Mouse (Mus musculus): Measurements from ENCODE around the gene BC005537.
"Not testable (repeated sequence)": the region's sequence is repeated elsewhere in the genome, so short reads cannot be mapped to it uniquely, and the experiment has no call there.

BC005537 gene

DNA sequence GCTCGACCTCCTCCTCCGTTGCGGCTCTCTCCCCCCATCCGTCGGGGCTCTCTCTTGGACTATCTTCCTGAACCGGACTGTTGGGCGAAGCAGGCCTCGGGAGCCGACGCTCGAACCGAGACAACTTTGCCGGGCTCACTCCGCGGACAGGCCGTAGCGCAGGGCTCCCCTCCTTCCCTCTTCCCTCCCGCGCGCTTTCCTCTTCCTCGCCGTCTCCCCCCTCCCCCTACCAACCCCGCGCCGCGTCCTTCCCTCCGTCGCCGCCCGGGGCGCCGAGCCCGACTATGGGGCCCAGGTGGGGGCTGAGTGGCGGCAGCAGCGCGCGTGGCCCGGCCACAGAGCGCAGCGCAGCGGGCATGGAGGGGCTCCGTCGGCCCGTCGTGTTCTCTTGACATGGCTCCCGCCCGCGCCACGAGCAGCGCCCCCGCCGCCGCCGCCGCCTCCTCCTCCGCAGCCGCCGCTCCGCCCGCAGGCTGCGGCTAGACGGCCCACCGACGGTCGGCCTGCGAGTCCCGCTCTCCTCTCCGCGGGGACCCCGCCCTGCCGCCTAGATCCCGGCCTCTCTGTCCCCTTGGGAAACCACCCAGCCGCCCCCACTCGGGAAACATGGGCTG is at the start of gene BC005537:
BC005537 (plus strand) TSS at position 350 of the 614 bp plus-strand sequence.
- in situ Hi-C loops (cut with MboI) = no loop called here

DNA sequence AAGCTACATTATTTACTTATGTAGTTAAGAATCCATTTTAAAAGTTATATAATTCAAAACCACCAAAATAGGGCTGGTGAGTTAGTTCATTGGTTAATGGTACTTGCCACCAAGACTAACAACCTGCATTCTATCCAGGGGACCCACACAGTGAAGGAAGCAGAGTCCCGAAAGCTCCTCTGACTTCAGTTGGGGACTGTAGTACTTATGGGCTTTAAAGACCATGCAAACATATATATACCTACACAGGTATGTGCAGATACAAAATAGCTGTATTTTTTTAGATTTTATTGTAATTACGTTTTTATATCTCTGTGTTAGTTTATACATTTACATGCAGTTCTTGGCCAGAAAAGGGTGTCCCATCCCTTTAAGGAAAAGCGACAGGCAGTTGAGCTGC is 44.7 kb upstream of the BC005537 start:
- in situ Hi-C loops (cut with MboI) = no loop called here

DNA sequence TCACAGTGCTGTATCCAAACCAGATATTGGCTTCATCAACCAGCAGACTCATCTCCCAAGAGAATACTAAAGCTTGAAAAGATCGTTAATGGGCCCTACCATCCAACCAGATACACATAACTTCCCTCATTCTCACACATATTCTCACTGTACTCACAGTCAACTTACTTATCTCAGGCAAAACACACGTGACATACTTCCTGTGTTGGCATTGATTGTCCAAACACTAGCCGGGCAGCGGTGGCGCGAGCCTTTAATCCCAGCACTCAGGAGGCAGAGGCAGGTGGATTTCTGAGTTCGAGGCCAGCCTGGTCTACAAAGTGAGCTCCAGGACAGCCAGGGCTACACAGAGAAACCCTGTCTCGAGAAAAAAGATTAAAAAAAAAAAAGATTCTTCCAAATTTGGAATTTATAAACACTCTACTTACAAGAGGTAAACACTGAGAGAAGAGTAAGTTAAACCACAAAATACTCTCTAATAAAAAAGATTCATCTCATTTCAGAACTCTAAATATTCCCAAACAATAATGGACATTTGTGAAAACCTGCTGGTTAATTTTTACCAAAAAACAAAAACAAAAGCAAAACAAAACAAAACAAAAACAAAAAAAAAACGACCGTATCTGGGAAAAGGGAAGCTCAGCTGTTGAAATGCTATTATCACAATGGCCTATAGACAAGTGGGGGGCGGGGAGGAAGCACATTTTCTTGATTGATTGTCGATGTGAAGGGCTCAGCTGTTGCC is 43.5 kb upstream of the BC005537 start:
- in situ Hi-C loops (cut with MboI) = no loop called here

DNA sequence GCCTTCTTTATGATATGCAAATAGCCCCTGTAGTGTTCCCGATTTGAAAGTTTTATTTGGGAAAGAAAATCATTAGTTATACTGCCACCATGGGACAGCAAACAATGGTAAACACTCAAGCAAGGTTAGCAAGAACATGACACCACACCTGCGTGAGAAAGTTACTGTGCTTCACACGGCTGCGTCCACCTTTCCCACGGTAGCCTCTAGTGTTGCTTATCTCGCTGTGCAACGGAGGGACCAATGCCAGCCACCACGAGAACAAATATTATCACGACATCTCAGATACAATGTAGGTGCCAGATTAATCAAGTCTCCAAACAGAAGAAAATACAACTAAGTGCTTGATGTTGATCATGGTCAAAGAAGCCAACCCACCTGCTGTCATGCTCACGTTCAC is 42.0 kb upstream of the BC005537 start:
- in situ Hi-C loops (cut with MboI) = no loop called here

DNA sequence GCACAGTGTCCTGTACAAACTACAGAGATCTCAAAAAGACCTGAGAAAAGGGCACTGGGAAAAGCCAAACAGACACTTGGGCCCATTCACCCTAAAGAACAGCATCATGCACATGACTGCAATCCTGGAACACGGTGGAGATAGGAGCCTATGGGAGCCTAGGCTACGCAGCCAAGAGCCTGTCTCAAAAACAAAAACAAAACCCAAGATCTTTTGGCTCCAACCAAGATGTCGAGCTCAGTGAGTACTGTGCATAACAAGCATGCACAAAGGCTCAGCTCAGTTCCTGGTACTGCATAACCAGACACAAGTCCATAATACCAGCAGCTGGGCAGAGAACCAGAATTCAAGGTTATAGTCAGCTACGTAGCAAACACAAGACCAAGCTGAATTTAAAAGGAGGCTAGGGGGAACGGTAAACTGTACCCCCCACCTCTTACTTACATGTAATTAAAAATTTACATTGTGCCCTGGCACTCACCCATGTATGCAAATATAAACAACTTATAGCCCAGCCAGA is 41.0 kb upstream of the BC005537 start:
- in situ Hi-C loops (cut with MboI) = no loop called here

DNA sequence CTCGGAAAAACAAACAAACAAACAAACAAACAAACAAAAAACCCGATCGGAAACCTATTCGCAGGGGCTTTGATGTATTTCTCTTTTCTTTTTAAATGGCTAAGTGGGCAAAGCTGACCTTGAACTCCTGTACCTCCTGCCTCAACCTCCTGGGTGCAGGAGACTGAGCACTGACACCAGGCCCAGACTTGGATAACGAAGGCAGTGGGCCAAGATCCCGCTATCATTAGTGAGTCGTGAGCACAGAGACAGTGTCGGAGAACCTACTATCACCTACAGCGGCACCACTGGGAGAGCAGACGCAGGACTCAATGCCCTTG is 40.4 kb upstream of the BC005537 start:
- in situ Hi-C loops (cut with MboI) = no loop called here

DNA sequence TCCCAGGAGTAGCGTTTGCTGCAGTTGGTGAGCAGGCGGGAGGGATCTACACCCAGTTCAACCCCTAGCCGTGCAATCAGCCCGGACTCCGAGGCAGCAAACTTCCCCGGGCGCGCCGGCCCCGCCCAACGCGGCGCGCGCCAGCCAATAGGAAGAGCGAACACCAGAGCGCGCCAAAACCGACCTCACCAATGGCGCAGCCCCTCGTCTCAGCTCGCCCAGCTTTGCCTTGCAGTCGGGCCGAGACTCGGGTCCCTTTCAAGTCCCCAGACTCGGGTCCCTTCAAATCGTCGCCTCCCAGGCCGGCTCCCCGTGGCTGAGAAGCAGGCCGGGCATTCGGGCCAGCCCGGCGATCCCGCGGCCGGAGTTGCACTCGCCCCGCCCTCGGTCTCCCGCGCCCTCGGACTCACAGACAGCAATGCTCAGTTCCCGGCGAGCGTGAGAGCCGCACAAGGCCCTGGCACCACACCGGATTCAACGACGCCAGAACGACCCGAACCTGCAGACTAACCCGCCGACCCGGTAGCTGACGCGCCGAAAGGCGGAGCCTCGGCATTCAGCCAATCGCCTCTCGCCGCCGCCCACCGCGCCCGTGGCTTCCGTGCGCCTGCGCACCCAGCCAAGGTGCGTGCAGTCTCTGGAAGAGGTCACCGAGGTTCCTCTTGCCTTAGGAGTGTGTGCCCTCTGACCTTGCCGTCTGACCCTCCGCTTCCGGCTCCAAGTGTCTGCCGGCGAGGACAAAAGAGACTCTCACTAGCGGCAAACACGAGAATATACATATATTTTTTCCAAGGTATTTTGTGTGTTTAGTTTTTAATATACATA is 39.8 kb upstream of the BC005537 start, which contains the start of gene Gmnn:
Gmnn (minus strand) TSS at position 521 of the 825 bp plus-strand sequence.
- in situ Hi-C loops (cut with MboI) = no loop called here

DNA sequence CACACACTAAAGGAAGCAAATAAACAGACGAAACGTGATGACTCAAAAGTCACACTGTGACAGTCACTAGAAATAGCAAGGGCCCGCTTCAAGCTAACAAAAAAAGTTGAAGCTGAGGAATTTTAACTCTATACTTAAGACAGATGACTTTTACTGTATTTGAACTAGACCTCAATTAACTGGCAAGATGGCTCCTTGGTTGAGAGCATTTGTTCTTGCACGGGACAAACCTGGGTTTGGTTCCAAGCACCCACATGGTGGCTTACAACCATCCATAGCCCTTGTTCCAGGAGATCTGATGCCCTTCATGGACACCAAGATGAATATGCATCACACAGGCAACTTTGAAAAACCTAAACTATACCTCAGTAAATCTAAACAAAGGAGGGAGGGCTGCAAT is 39.2 kb upstream of the BC005537 start:
- in situ Hi-C loops (cut with MboI) = no loop called here

DNA sequence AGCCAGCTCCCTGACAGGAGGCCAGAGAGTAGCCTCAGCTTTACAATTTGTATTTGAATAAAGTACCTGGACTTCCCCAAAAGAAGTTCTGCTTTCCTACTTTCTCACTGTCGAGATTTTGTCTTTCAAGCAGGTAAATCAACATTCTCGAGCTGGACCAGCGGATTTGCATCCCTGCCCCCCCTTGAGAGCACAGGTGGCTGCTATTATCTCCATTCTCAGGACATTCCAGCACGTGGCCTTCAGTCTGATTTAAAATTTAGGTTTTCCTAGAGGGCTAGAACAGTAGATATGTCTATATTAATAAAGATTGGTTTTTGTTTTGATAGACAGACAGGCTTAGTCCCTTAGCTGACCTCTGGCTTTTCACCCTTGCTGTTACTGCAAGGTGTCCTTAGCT is 33.6 kb upstream of the BC005537 start:
- in situ Hi-C loops (cut with MboI) = not testable (repeated sequence)

DNA sequence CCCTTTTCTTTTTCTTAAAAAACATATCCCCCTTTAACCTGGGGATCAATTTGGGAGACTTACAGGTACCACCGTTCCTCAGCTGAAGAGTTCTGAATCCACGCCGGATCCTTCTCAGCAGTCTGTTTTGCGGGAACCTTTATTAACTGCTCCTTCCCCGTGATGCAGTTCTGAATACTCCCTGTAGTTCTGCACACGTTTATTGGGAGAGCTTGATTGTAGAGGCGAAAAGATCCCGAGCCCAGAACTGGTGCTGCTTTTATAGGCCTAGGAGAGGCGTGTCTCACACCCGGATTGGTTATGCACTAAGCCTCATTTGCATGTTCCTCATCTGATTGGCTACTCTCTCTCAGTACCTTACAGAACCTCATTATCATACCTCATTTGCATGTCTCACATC is 30.0 kb upstream of the BC005537 start:
- in situ Hi-C loops (cut with MboI) = not testable (repeated sequence)

DNA sequence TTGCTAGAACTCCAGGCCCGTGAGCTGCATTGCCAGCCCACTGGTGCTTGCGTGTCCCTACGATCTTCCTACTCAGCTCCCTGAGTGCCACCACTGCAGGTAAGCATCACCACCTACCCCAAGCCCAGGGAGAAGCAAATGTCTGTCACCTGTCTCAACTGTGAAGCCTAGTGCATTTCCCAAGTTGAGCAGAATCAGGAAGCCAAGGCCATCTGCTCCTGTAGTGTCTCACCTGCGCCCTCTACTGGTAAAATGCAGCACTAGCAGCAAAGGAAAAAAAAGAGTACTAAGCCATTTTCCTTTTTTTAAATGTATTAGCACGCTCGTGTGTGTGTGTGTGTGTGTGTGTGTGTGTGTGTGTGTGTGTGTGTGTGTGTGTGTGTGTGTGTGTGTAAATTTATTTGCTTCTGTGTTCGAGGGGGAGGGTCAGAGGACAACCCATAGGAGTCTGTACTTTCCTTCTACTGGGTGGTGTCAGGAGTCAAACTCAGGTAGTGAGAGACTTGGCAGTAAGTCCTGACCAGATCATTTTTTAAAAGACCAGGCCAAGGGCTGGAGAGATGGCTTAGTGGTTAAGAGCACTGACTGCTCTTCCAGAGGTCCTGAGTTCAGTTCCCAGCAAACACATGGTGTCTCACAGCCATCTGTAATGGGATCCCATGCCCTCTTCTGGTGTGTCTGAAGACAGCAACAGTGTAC is 25.2 kb upstream of the BC005537 start:
- in situ Hi-C loops (cut with MboI) = no loop called here

DNA sequence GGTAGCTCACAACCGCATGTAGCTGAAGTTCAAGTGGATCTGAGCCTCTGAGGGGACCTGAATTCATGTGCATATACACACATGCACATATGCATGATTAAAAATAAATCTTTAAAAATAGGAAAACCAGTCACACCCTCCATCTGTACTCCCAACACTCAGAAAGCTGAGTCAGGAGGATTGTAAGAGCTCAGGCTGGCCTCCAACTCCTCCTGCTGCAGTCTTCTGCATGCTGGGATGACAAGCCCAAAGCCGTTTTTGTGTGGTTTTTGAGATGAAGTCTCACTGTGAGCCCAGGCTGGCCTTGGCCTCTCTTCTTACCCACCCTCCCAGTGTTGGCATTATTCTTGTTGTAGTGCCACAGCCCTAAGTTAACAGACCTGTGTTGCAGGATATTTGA is 23.4 kb upstream of the BC005537 start:
- in situ Hi-C loops (cut with MboI) = no loop called here

DNA sequence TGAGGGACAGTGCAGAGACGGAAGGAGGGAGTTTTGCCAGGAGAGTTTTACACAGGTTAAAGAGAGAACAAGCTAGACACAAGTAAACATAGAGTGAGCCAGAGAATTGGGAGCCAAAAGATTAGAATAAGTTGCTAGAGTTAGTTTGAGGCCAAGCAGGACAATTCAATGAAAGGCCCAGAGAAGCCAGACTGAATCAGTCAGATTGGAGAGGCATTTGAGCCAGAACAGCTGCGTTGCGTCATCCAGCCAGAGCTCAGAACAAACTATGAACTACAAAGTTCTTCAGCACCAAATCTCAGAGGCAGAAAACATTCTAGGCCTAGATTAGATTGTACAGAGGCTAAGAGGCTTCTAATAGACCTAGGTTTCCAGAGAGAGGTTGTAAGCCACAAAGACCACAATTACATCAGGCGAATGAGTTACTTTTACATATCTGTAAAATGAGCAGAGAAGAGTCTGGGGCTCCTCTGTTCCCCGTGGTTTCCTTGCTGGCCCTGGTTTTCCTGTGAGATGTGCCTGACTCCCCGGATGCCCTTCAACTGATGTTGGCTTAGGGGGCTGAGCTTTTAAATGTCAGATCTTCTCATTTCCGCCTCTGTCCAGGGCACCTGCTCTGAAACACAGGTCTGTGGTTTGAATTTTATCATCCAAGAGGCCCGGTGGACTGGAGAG is 22.6 kb upstream of the BC005537 start:
- in situ Hi-C loops (cut with MboI) = no loop called here

DNA sequence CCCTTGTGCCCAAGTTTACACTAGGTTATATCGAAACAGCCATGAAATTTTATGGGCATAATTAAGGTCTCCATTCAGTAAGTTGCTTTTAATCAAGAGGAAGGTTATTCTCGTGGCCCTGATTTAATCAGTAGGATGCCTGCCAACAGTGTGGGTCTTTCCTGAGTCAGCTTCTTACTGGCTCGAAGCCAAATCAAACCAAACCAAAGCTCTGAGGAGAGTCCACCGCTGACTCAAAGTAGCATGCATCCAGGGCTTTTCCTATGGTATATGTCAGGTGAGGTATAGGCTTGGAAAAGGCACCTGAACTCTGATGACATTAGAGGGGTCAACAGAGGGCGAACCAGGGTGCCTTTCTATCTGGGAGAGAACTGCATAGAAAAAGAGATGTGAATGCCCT is 19.5 kb upstream of the BC005537 start:
- in situ Hi-C loops (cut with MboI) = no loop called here

DNA sequence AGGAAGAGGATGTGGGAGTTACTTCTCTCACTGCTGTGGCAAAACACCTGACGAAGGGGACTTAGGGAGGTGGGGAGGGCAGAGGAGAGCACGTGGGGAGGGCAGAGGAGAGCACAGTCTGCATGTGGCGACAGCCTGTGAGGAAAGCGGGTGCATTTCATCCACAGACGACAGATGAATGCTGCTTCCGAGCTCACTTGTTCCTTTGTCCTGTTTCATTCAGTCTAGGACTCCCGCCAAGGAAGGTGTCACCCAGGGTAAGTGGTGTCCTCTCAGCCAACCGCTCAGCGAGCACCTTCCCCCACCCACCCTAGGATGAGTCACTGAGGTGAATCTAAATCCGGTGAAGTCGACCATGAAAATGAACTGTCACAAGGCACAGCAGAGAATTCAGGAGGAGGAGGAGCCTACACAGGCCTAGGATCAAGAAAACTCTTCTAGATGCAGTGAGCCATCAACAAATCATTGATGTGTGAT is 15.4 kb upstream of the BC005537 start:
- in situ Hi-C loops (cut with MboI) = no loop called here

DNA sequence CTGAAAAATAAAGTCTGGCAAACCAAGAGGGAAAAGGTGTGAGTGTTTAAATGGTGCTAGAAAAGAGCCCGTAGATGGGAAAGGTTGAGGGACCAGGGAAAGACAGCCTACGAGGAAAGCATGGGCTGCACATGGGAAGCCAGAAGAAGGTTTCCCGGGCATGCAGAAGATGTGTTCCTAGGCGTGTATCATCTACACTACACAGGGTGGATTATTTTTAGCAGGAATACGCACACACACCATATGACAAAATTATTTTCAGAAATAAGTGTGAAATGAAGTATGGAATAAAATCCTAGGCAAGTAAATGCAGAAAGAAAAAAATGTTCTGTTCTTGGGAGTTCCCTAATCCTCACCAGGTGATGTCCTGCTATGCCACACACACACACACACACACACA is 14.0 kb upstream of the BC005537 start:
- in situ Hi-C loops (cut with MboI) = no loop called here

DNA sequence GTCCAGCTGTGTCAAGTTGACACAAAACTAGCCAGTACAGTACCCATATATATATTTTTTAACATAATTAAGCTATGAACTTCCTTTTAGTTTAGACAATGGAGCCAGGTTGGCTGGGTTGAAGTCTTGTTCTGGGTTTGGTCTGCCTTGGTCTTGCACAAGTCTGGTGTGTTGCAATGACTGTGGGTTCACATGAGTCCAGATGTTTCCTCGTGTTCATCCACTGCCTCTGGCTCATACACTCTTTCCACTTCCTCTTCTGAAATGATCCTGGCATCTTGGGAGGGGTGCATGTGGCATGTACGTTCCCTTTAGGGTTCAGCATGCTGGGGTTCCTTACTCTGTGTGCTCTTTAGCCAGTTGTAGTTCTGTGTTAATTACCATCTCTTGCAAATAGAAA is 10.1 kb upstream of the BC005537 start:
- in situ Hi-C loops (cut with MboI) = no loop called here

DNA sequence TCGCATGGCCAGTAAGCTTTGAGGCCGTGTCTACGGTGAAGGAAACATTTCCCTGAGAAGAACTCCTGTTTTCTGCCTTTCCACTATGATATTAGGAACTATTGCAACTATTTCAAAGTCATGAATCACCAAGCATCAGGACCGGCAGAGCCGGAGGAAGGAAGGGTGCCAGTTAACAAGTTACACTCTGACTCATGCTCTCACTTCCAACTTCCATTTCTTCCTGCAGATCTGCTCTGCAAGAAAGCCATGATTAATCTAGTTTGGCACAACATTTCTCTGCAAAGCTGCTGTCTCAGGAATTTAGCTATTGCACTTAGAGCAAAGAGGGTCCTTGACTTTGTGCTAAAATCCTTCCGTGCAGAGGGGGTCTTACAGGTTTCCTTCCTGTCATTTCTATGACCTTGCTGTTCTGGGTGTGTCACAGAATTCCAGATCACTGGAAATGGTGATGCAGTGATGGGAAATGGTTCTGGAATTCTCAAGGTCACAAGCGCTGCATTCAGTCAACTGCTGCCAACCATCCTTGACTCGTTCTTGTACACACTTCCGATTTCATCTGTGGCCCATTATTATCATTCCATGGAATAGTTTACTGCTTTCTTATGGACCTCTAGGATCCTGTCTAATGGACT is 8.9 kb upstream of the BC005537 start:
- in situ Hi-C loops (cut with MboI) = no loop called here

DNA sequence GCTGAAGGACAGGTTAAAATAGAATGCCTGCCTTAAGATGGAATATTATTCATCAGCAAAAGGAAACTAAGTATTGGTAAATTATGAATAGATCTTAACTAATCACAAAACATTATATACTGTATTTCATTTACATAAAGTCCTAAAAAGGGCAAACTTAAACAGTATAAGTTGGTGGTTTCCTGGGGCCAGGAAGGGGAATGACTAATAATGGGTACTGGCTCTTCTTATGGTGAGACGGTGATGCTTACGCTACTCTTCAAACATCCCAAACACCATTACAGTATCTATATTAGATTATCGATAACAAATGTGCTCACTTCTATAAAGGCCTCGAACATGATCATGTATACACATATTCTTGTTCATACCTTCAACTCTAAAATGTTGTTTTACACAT is 2.8 kb upstream of the BC005537 start:
- in situ Hi-C loops (cut with MboI) = no loop called here

DNA sequence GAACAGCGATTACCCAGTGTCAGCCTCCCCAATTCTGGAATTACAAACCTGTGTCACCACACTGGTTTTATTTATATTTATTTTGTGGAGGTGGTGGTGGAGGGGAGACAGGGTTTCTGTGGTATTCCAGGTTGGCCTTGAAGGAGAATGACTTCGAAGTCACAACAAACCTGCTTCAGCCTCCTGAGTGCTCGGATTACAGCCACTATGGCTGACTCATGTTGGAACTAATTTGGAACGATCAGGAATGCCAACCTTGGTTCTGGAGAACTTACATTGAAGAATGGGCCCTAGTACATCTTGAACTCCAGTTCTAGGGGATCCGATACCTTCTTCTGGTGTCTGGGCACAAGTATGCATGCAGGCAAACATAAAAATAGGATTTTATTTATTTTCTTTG is 2.1 kb upstream of the BC005537 start:
- in situ Hi-C loops (cut with MboI) = no loop called here
